Mouse (Mus musculus): ENCODE data around the gene Ccm2l. TPM values are rescaled to one million over a fixed set of nuclear protein-coding genes. Genes with fewer than 3 reads are reported as not detected.

Ccm2l gene
- total and polyA plus RNA-seq, 2 experiments from 2014 or later, result 1.1 to 7.4 TPM

GRCm38 (mm10) chr2:153087091-153087490 is 21.3 kb downstream of the Ccm2l start:
- ATAC-seq (no peak; the same call in 1 of the 2 replicates), DNase-seq (no peak)
- TF ChIP-seq CTCF (IDR thresholded peaks at IDR 0.05; ENCODE audit: low read depth), result no peak
- H3K4me1 ChIP-seq (ENCODE audit: insufficient read depth), result no peaks in the 10 kb centered on the region
- 78% methylated on average over 10 of the region's 10 CpGs for WGBS
- H3K9ac ChIP-seq, result no peak overlapping the region
- no peaks in the 10 kb centered on the region for H3K27me3 ChIP-seq (ENCODE audit: insufficient read depth, low read length)
- no peaks in the 10 kb centered on the region for H3K36me3 ChIP-seq (ENCODE audit: insufficient read depth)
- H3K4me2 ChIP-seq (ENCODE audit: low read depth), result no peak overlapping the region
- no peak overlapping the region for H3K4me3 ChIP-seq (ENCODE audit: low read depth, low read length)
- H3K9me3 ChIP-seq (ENCODE audit: low read length), result no peaks in the 10 kb centered on the region
- no peak overlapping the region for H3K27ac ChIP-seq (ENCODE audit: low read depth, low read length)

DNA sequence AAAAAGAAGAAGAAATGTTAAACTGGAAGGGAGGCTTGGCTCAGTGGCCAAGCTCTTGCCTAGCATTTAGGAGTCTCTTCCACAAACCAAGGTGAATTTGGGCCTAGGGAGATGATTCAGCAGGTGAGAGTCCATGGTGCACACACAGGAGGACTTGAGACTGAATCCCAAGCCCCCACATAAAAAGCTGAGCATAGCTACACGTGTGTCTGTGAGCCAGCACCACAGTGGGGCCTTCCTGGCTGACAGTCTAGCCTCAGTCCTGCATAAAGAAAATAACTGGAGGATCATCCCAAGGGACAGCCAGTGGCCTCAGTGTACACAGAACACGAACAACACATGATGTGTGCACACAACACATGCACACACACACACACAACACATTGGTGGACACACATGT is 23.6 kb downstream of the Ccm2l start:
- Histone ChIP-seq H3K9ac (no peak overlapping the region), H3K4me2 (ENCODE audit: low read depth) (no peak overlapping the region), H3K9me3 (ENCODE audit: low read length) (no peaks in the 10 kb centered on the region), H3K36me3 (ENCODE audit: insufficient read depth) (no peaks in the 10 kb centered on the region), H3K4me3 (ENCODE audit: low read depth, low read length) (no peak overlapping the region), H3K4me1 (ENCODE audit: insufficient read depth) (no peaks in the 10 kb centered on the region), H3K27ac (ENCODE audit: low read depth, low read length) (no peak overlapping the region), H3K27me3 (ENCODE audit: insufficient read depth, low read length) (no peaks in the 10 kb centered on the region)
- no peak for ATAC-seq
- 63% methylated on average over 2 of the region's 2 CpGs for WGBS
- no peak for TF ChIP-seq CTCF (IDR thresholded peaks at IDR 0.05; ENCODE audit: low read depth)
- no peak for DNase-seq

GRCm38 (mm10) chr2:153090551-153091165 is 24.9 kb downstream of the Ccm2l start:
- Histone ChIP-seq H3K27me3 (ENCODE audit: insufficient read depth, low read length) (no peaks in the 10 kb centered on the region), H3K9ac (no peak overlapping the region), H3K4me2 (ENCODE audit: low read depth) (no peak overlapping the region), H3K27ac (ENCODE audit: low read depth, low read length) (no peak overlapping the region), H3K9me3 (ENCODE audit: low read length) (no peaks in the 10 kb centered on the region), H3K4me1 (ENCODE audit: insufficient read depth) (no peaks in the 10 kb centered on the region), H3K36me3 (ENCODE audit: insufficient read depth) (no peaks in the 10 kb centered on the region), H3K4me3 (ENCODE audit: low read depth, low read length) (no peak overlapping the region)
- ATAC-seq (no peak), DNase-seq (no peak)
- WGBS, result 48% methylated on average over 10 of the region's 10 CpGs
- TF ChIP-seq CTCF (IDR thresholded peaks at IDR 0.05; ENCODE audit: low read depth), result no peak

- WGBS, result 27% methylated on average over 23 of the region's 23 CpGs
- Histone ChIP-seq H3K9ac (no peak overlapping the region), H3K36me3 (ENCODE audit: insufficient read depth) (no peaks in the 10 kb centered on the region), H3K4me3 (ENCODE audit: low read depth, low read length) (0 out of 2 replicates have a peak overlapping the region, but pooled peaks have one; percentile 39), H3K4me1 (ENCODE audit: insufficient read depth) (no peaks in the 10 kb centered on the region), H3K4me2 (ENCODE audit: low read depth) (peak overlapping the region; percentile 48; the same call in 1 of the 2 replicates), H3K27ac (ENCODE audit: low read depth, low read length) (no peak overlapping the region), H3K9me3 (ENCODE audit: low read length) (no peaks in the 10 kb centered on the region), H3K27me3 (ENCODE audit: insufficient read depth, low read length) (peaks cover 21% of the 10 kb centered on the region)
- DNase-seq, result no peak
- TF ChIP-seq CTCF (IDR thresholded peaks at IDR 0.05; ENCODE audit: low read depth), result no peak
- peak; percentile 32; the same call in 1 of the 2 replicates for ATAC-seq
Observed at GRCm38 (mm10) chr2:153107046-153107766, 41.5 kb downstream of the Ccm2l start.

- peak overlapping the region; percentile 48 for H3K4me2 ChIP-seq (ENCODE audit: low read depth)
- no peak overlapping the region for H3K9ac ChIP-seq
- H3K36me3 ChIP-seq (ENCODE audit: insufficient read depth), result no peaks in the 10 kb centered on the region
- ATAC-seq, result no peak
- H3K9me3 ChIP-seq (ENCODE audit: low read length), result no peaks in the 10 kb centered on the region
- no peak for DNase-seq
- TF ChIP-seq CTCF (IDR thresholded peaks at IDR 0.05; ENCODE audit: low read depth), result no peak
- H3K4me3 ChIP-seq (ENCODE audit: low read depth, low read length), result peak overlapping the region; percentile 39
- no peaks in the 10 kb centered on the region for H3K4me1 ChIP-seq (ENCODE audit: insufficient read depth)
- H3K27ac ChIP-seq (ENCODE audit: low read depth, low read length), result no peak overlapping the region
- peaks cover 21% of the 10 kb centered on the region for H3K27me3 ChIP-seq (ENCODE audit: insufficient read depth, low read length)
- WGBS, result 4% methylated on average over 15 of the region's 15 CpGs
Observed at GRCm38 (mm10) chr2:153107802-153108201, 42.0 kb downstream of the Ccm2l start.

DNA sequence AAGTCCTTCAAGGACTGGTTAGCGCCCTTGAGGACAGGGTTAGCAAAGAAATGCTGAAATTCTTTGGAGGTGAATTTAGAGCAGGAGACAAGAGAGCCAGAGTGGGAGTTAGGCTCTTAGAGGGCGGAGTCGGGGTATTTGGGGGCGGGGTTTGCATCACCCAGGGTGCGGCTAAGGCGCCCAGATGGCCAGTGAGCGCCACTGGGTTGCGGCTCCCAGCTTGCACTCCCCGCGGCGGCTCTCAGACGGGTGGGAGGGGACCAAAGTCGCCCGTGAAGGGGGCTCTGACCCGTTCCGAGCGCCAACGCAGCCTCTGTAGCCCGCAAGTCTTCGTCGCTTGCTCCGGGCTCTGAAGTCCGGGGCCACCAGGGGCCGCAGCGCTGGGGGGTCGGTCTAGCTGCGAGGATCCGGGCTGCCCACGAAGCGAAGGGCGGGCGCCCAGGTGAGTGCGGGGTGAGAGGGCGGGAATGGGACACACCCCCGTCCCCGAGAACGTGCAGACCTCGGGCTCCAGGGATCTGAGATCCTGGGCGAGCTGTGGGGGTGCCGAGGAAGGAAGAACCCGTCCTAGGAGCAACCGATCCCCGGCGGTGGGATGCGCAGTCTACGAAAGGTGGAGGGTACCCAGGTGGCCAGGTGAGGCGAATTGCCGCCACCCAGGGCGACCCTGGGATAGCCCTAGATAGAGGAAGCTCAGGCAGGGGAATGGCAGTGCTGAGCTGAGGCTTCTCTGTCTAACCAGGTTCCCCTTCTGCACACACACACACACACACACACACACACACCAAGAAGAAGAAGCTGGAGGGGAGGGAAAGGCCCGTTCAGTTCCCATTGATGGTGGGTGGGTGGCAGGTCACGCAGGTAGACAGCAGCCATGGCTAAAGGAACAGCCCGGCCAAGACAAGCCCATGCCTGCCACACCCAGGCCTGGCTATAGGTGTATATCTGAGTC is 42.8 kb downstream of the Ccm2l start, which contains the start of gene Hck:
Gene Hck, plus strand, starts transcription at position 156 of the 952 bp plus-strand sequence.
- H3K4me1 ChIP-seq (ENCODE audit: insufficient read depth), result no peaks in the 10 kb centered on the region
- ATAC-seq (peak; percentile 59), DNase-seq (peak; percentile 14)
- TF ChIP-seq CTCF (IDR thresholded peaks at IDR 0.05; ENCODE audit: low read depth), result no peak
- H3K27ac ChIP-seq (ENCODE audit: low read depth, low read length), result no peak within 1 kb of the TSS
- no peaks in the 10 kb centered on the region for H3K9me3 ChIP-seq (ENCODE audit: low read length)
- no peaks in the 10 kb centered on the region for H3K36me3 ChIP-seq (ENCODE audit: insufficient read depth)
- peaks cover 21% of the 10 kb centered on the region for H3K27me3 ChIP-seq (ENCODE audit: insufficient read depth, low read length)
- WGBS, result 3% methylated on average over 51 of the region's 52 CpGs
- peak within 1 kb of the TSS; percentile 23 for H3K9ac ChIP-seq
- peak within 1 kb of the TSS; percentile 39 for H3K4me3 ChIP-seq (ENCODE audit: low read depth, low read length)
- peak within 1 kb of the TSS; percentile 48 for H3K4me2 ChIP-seq (ENCODE audit: low read depth)
